Mouse (Mus musculus) liver, embryonic 14.5 days (tissue): ENCODE measurements around the gene Gas6. TPM values are rescaled to one million over a fixed set of nuclear protein-coding genes. Genes with fewer than 3 reads are reported as not detected.

Experiments
- ATAC-seq: fragments of 200-750 bp; cut with Nextera tagmentation; 2 replicates; pipeline ENCODE4 v1.8.0; 2017; ENCODE audit warnings: moderate number of reproducible peaks, mild to moderate bottlenecking, moderate library complexity; ENCODE audit not compliant: insufficient read depth
- DNase-seq, 3 experiments: peaks; one replicate each; pipeline ENCODE4 v3.0.0-alpha.2; 2012 to 2013; ENCODE audit warnings: low read depth in 3 of 3, low spot score in 3 of 3
- H3K27ac ChIP-seq: fragments of 300-500 bp; sonication (generic); 2 replicates; pipeline ENCODE4 v1.5.1; 2014; ENCODE audit warnings: moderate library complexity, mild to moderate bottlenecking, control low read depth, inconsistent platforms
- H3K27me3 ChIP-seq: fragments of 300-500 bp; sonication (generic); 2 replicates; pipeline ENCODE4 v1.6.1; 2014; ENCODE audit warnings: mild to moderate bottlenecking, low read length, moderate library complexity; ENCODE audit not compliant: control insufficient read depth, insufficient read depth
- H3K36me3 ChIP-seq: fragments of 300-500 bp; sonication (generic); replicated peaks from 2 replicates; pipeline ENCODE4 v1.6.1; 2014; ENCODE audit warnings: low read depth; ENCODE audit not compliant: control insufficient read depth, insufficient read depth
- H3K4me1 ChIP-seq, 2 experiments: fragments of 200-500 bp in 1 of 2; fragments of 300-500 bp in 1 of 2; sonication (generic) in 1 of 2; replicated peaks; 2 replicates each; pipeline ENCODE4 v1.6.1; 2012 to 2014; ENCODE audit warnings: antibody characterized with exemption in 1 of 2, inconsistent platforms in 1 of 2, low read length in 1 of 2; ENCODE audit not compliant: control insufficient read depth in 2 of 2, insufficient read depth in 2 of 2
- H3K4me2 ChIP-seq: fragments of 300-500 bp; sonication (generic); 2 replicates; pipeline ENCODE4 v1.6.1; 2014; ENCODE audit warnings: low read depth, mild to moderate bottlenecking, control low read depth, moderate library complexity
- H3K4me3 ChIP-seq, 2 experiments: fragments of 200-500 bp in 1 of 2; fragments of 300-500 bp in 1 of 2; sonication (generic) in 1 of 2; 2 replicates each; pipeline ENCODE4 v1.5.1; 2012 to 2014; ENCODE audit warnings: low read depth in 2 of 2, low read length in 2 of 2, mild to moderate bottlenecking in 2 of 2, control low read depth in 1 of 2, inconsistent platforms in 1 of 2, moderate library complexity in 1 of 2; ENCODE audit not compliant: insufficient read depth in 1 of 2
- H3K9ac ChIP-seq: fragments of 300-500 bp; sonication (generic); replicated peaks from 2 replicates; pipeline ENCODE4 v1.6.1; 2014; ENCODE audit warnings: mild to moderate bottlenecking, control low read depth, moderate library complexity
- H3K9me3 ChIP-seq: fragments of 300-500 bp; sonication (generic); 2 replicates; pipeline ENCODE4 v1.6.1; 2016; ENCODE audit warnings: low read length, mixed read lengths; ENCODE audit not compliant: control insufficient read depth
- CTCF ChIP-seq: IDR thresholded peaks from 2 replicates; pipeline ENCODE4 v1.5.1; 2016; ENCODE audit warnings: antibody characterized with exemption, low read depth, control low read depth
- EP300 ChIP-seq: IDR thresholded peaks from 2 replicates; pipeline ENCODE4 v1.6.1; 2016; ENCODE audit warnings: antibody characterized with exemption, low read depth
- WGBS: fragments of 180-500 bp; shearing (Covaris S2); extraction: QIAGEN DNeasy Blood & Tissue Kit; methylation state at CpG from one replicate; pipeline ENCODE4 v1.1.7; 2014; ENCODE audit not compliant: insufficient replicate concordance; 5-methylcytosine and 5-hydroxymethylcytosine counted together
- polyA plus RNA-seq, 2 experiments: library from polyadenylated mRNA; depleted of rRNA in 1 of 2; stranded (reverse) in 1 of 2; unstranded in 1 of 2; fragments of >200 nt; fragmentation: Nextera tagmentation in 1 of 2; extraction: Ambion mirVana in 1 of 2; gene quantifications; 2 replicates each; pipeline versions ENCODE4 v1.2.1 to v1.2.3; 2012 to 2014

Gene Gas6
- polyA plus RNA-seq, 2 experiments: 2.2 to 2.7 TPM

- WGBS: 58% methylated on average over 5 of the region's 5 CpGs
- H3K27ac ChIP-seq: no peak overlapping the region
- ATAC-seq: no peak
Observed at GRCm38 (mm10) chr8:13483191-13483590, 11.1 kb downstream of the Gas6 start.

GRCm38 (mm10) chr8:13482101-13482801 is 12.0 kb downstream of the Gas6 start:
- ATAC-seq (no peak), DNase-seq (no peak)
- TF ChIP-seq EP300: no peak
- no peak for TF ChIP-seq CTCF
- Histone ChIP-seq H3K27ac (no peak overlapping the region), H3K9me3 (no peaks in the 10 kb centered on the region), H3K36me3 (no peaks in the 10 kb centered on the region), H3K4me3 (no peak overlapping the region), H3K27me3 (no peaks in the 10 kb centered on the region), H3K4me1 (no peaks in the 10 kb centered on the region), H3K4me2 (no peak overlapping the region), H3K9ac (no peak overlapping the region)
- whole genome bisulfite sequencing: 50% methylated on average over 2 of the region's 2 CpGs

More at GRCm38 (mm10) chr8:13483191-13483590, 11.1 kb downstream of the Gas6 start:
- Histone ChIP-seq H3K36me3 (no peaks in the 10 kb centered on the region), H3K4me3 (no peak overlapping the region), H3K9ac (no peak overlapping the region), H3K27me3 (no peaks in the 10 kb centered on the region), H3K4me1 (no peaks in the 10 kb centered on the region), H3K4me2 (no peak overlapping the region), H3K9me3 (no peaks in the 10 kb centered on the region)
- no peak for DNase-seq
- TF ChIP-seq CTCF: no peak
- no peak for TF ChIP-seq EP300

GRCm38 (mm10) chr8:13481596-13481995 is 12.7 kb downstream of the Gas6 start:
- Histone ChIP-seq H3K9ac (no peak overlapping the region), H3K4me3 (no peak overlapping the region), H3K4me2 (no peak overlapping the region), H3K9me3 (no peaks in the 10 kb centered on the region), H3K4me1 (no peaks in the 10 kb centered on the region), H3K27ac (no peak overlapping the region), H3K27me3 (no peaks in the 10 kb centered on the region), H3K36me3 (no peaks in the 10 kb centered on the region)
- 53% methylated on average over 3 of the region's 3 CpGs for WGBS
- ATAC-seq (no peak), DNase-seq (no peak)
- TF ChIP-seq EP300 (no peak), CTCF (no peak)

- H3K27me3 ChIP-seq: no peaks in the 10 kb centered on the region
- no peak overlapping the region for H3K27ac ChIP-seq
- no peak overlapping the region for H3K4me2 ChIP-seq
- H3K9ac ChIP-seq: no peak overlapping the region
- H3K9me3 ChIP-seq: no peaks in the 10 kb centered on the region
- TF ChIP-seq CTCF (no peak), EP300 (no peak)
- 51% methylated on average over 7 of the region's 7 CpGs for WGBS
- H3K4me1 ChIP-seq: no peaks in the 10 kb centered on the region
- no peak for ATAC-seq
- no peak for DNase-seq
- H3K4me3 ChIP-seq: no peak overlapping the region
- H3K36me3 ChIP-seq: no peaks in the 10 kb centered on the region
Observed at GRCm38 (mm10) chr8:13481089-13481554, 13.2 kb downstream of the Gas6 start.

- no peak for TF ChIP-seq CTCF
- no peak for TF ChIP-seq EP300
- no peaks in the 10 kb centered on the region for H3K27me3 ChIP-seq
- H3K4me1 ChIP-seq: no peaks in the 10 kb centered on the region
- ATAC-seq (no peak), DNase-seq (no peak)
- WGBS: 46% methylated on average over 9 of the region's 9 CpGs
- no peak overlapping the region for H3K9ac ChIP-seq
- no peaks in the 10 kb centered on the region for H3K36me3 ChIP-seq
- no peak overlapping the region for H3K4me2 ChIP-seq
- no peaks in the 10 kb centered on the region for H3K9me3 ChIP-seq
- no peak overlapping the region for H3K4me3 ChIP-seq
- H3K27ac ChIP-seq: no peak overlapping the region
Observed at GRCm38 (mm10) chr8:13475892-13476291, 18.4 kb downstream of the Gas6 start.
